Mouse (Mus musculus): ENCODE data around the gene Hoxa6.

Hoxa6 gene

GRCm38 (mm10) chr6:52214271-52214670, 5.7 kb upstream of the Hoxa6 start:
- no peak for DNase-seq (ENCODE audit: low spot score)

- DNase-seq (ENCODE audit: low spot score) = no peak
Observed at GRCm38 (mm10) chr6:52213119-52213986, 4.8 kb upstream of the Hoxa6 start, which contains the start of the genes Hoxa3 and Gm28308. Gene Hoxa3 (minus strand): TSS chr6:52213336. Gene Gm28308 (minus strand): TSS chr6:52213339.

GRCm38 (mm10) chr6:52212556-52213118, 4.1 kb upstream of the Hoxa6 start:
- no peak for DNase-seq (ENCODE audit: low spot score)

DNA sequence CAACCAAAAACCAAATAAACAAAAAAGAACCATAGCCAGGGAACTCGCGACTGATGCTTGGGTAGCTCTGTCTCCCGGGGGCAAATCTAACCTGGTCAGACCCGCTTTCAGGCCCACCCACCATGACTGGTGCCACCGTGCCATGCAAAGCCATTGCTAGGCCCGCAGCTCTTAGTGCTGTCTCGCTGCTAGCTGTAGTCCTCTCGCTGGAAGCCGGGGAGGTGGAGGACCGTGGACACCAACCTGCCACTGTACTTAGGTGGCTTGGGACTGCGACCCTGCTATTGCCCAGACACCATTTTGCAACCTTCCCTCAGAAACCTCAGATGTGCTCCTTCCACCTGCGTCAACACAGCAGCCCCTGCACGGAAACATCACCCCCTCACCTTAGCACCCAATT, 3.4 kb upstream of the Hoxa6 start:
- no peak for DNase-seq (ENCODE audit: low spot score)

- no peak for DNase-seq (ENCODE audit: low spot score)
Observed at GRCm38 (mm10) chr6:52211170-52211935, 2.8 kb upstream of the Hoxa6 start.

- DNase-seq (ENCODE audit: low spot score) = no peak
Observed at GRCm38 (mm10) chr6:52209685-52210046, 1.1 kb upstream of the Hoxa6 start.

- no peak for DNase-seq (ENCODE audit: low spot score)
Observed at GRCm38 (mm10) chr6:52208868-52209684, 554 bp upstream of the Hoxa6 start.

DNA sequence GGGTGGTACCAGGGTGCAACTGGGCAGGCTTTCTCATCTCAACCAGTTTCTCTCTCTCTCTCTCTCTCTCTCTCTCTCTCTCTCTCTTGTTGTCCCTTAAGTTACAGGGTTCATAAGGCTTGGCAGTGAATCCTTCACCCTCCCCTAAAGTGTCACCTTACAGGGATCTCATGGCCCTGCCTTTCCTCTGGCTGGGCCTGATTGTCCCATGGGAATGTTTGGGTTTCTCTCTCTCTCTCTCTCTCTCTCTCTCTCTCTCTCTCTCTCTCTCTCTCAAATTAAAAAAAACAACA, 892 bp downstream of the Hoxa6 start:
- no peak for DNase-seq (ENCODE audit: low spot score)

GRCm38 (mm10) chr6:52206882-52207683, 1.4 kb downstream of the Hoxa6 start:
- no peak for DNase-seq (ENCODE audit: low spot score)

DNA sequence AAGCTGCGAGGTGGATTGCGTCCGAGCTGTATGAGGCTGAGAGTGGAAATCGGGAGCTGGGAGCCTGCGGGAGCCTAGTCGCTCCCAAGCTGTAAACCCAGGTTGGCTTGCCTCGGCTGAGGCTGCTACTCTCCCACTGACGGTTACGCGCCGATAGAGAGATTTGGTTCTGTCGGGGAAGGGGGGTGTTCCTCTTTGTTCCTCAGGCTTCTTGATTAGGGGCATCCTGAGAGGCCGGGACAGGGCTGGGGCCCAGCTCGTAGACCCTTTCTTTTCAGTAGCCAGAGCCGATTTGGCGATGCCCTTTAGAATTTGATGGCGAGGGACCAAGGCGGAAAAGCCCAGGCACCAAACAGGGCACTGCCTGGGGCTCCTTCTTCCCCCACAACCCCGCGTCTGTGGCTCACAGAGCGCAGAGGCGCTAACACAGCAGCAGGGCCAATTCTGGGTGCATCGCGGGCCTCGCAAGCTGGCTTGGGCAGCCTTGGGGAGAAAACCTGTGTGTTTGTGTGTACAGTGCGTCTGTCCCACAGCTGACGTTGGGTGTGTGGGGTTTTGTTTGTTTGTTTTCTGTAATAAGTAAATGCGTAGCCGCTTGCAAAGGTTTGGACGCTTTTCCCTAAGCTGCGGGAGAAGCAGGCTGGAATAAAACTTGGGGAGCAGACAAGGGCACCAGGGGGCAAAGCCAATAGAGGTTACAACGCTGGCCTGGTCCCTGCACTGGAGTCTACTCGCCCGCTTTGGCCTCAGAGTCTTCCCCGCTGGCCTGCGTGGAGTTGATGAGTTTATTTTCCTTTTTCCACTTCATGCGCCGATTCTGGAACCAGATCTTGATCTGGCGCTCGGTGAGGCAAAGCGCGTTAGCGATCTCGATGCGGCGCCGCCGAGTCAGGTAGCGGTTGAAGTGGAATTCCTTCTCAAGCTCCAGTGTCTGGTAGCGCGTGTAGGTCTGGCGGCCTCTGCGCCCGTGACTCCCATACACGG, 2.6 kb downstream of the Hoxa6 start:
- DNase-seq (ENCODE audit: low spot score) = no peak

- no peak for DNase-seq (ENCODE audit: low spot score)
Observed at GRCm38 (mm10) chr6:52205221-52205620, 3.3 kb downstream of the Hoxa6 start.

GRCm38 (mm10) chr6:52204050-52204752, 4.3 kb downstream of the Hoxa6 start, which contains the start of gene Hoxa5:
Gene Hoxa5 (minus strand): TSS chr6:52204587.
- no peak for DNase-seq (ENCODE audit: low spot score)

- DNase-seq (ENCODE audit: low spot score) = no peak
Observed at GRCm38 (mm10) chr6:52203371-52204049, 5.0 kb downstream of the Hoxa6 start.

DNA sequence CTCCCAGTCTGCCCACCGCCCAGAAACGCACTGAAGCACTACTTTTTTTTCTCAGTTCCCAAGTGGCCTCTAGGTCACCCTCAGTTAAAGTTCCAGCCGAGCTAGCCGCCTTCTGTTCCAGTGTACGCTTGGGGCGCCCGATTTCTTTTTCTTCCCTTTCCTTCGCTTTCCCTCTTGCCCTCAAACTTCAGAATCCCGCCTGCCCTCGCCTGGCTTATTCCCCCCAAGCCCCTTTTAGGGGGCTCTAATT, 5.5 kb downstream of the Hoxa6 start:
- no peak for DNase-seq (ENCODE audit: low spot score)

- no peak for DNase-seq (ENCODE audit: low spot score)
Observed at GRCm38 (mm10) chr6:52202362-52203120, 6.0 kb downstream of the Hoxa6 start.

- no peak for DNase-seq (ENCODE audit: low spot score)
Observed at GRCm38 (mm10) chr6:52201269-52201668, 7.3 kb downstream of the Hoxa6 start.

GRCm38 (mm10) chr6:52200751-52201250, 7.7 kb downstream of the Hoxa6 start:
- no peak for DNase-seq (ENCODE audit: low spot score)

All from ovary, adult 18-20 months (tissue).